Mouse (Mus musculus): ENCODE data around the gene Psma1.

The Psma1 gene

GRCm38 (mm10) chr7:114275372-114276004 lies 430 bp downstream of the Psma1 start:
- DNase-seq (ENCODE audit: low spot score), result no peak

- no peak for DNase-seq (ENCODE audit: low spot score)
Measured at GRCm38 (mm10) chr7:114268446-114268845, 7.5 kb downstream of the Psma1 start.

DNA sequence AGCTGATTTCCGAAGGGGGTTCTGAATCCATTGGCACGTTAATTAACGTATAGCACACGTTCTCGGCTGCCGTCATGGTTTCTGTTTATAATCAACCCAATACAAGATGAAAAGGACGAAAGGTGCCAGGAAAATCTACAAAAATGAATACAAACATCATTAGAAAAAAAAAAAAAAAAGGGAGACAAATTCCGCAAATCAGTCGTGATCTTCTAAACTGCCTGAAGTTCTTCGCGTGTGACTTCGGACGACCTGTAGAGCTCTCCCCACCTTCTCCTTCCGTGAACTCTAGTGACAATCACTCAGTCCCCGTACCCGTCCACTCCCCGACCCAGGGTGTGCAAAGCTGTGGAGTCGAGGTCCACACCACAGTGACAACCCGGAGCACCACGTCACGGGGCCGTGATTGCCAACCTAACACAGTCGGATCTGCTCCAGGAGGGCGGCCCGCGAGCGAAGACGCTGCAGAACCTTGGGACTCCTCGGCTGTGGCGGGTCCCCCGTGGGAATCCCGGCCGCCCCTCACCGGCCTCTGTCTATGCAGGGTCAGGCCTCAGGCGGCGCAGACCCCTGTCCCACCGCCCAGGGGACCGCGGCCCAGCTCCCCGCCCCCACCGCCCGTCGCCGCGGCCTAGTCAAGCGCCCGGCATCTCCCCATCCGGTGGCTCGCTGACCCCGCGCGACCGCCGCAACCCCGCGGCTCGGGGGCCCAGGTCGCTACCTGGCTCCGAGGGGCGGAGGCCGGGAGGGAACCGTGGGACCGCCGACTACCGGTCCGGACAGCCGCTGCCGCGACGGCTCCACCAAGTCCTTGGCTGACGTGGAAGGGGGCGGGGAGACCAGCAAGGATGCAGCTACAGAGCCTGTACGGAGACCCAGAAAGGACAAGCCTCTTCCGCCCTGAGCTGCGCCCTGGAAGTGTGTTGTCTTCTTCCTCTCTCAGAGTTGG lies 21.8 kb downstream of the Psma1 start, which contains the start of gene Copb1:
Gene Copb1 (minus strand): TSS at position 827 of the 949 bp plus-strand sequence.
- DNase-seq (ENCODE audit: low spot score), result peak; percentile 95

DNA sequence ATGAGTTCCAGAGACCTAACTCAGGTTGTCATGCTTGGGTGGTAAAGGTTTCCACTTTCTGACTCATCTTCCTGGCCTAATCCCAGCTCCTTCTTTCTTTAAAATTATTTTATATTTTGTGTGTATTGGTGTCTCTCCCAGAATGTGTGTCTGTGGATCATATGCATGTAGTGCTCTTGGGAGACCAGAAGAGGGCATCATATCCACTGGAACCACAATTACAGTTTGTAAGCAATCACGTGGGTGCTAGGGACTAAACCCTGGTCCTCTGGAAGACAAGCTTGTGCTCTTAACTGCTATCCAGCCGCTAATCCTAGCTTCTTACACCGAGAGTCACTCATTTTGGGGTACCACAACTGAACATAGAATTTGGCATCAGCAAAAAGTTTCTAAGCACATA lies 24.2 kb downstream of the Psma1 start:
- no peak for DNase-seq (ENCODE audit: low spot score)

DNA sequence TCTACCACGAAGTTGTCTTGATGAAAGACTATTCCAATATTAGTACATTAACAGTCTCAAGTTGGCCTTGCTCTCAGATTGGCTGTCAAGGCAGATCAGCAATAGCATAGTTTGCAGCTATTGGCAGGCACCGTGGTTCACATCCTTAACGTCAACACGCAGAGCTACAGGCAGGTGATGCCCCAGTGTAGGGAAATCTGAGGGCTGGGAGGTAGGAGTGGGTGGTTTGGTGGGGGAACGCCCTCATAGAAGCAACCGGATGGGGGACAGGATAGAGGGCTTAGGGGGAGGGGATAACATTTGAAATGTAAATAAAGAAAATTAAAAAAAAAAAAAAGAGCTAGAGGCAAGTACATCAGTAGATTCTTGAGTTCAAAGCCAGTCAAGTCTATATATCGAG lies 41.9 kb downstream of the Psma1 start:
- DNase-seq (ENCODE audit: low spot score), result no peak

GRCm38 (mm10) chr7:114232982-114233381 lies 42.9 kb downstream of the Psma1 start:
- no peak for DNase-seq (ENCODE audit: low spot score)

DNA sequence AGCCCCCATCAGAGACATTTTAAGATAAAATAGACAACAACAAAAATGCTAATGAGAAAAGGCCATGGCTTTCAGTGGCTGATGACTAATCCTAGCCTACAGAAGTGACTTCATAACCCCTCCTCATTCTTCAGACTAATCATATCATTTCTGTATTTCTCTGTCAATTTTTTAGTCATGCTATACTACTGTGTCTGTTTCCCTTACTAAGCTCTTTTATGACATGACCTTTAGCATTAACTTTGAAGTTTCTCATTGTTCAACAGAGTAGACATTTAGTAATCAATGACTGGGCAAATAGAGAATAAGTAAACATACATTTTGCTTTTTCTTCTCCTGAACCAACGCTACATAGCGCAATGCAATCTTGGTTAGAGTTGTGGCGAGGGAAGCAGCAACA lies 44.1 kb downstream of the Psma1 start:
- DNase-seq (ENCODE audit: low spot score), result no peak

DNA sequence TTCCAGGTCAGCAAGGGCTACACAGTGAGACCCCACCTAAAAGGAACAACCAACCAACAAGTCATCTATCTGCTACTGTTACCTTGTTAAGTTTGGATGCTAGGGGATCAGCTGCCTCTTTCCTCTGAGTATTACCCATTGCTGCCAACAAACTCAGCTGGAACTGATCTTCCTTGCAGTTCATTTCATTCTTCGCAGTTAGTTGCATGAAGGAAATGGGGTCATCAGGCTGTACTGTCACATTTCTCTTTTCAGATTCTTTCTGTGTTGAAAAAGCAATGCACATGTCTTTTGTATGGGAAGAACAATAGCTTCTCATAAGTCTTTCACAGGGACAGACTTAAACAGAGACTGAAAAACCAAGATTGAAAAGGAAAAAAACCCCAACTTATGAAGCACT lies 49.4 kb downstream of the Psma1 start:
- DNase-seq (ENCODE audit: low spot score), result no peak

DNA sequence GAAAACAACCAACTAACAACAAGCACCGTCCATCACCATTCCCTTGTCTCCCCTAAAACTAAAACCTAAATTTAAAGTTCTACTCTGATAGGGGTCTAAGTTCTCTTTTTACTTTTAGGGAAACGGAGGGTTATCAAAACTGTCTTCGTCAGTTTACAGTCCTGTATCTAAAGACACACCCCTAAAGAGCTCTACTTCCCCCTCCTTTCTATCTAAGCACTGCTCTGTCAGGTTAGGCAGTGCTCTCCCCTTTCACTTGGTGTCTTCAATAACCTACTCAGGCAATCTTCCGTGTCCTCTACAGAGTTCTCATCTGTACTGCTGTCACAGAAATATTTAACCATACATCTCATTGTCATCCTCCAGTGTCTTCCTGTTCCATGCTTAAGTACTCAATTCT lies 55.5 kb downstream of the Psma1 start:
- no peak for DNase-seq (ENCODE audit: low spot score)

- DNase-seq (ENCODE audit: low spot score), result no peak
Measured at GRCm38 (mm10) chr7:114216908-114217307, 59.0 kb downstream of the Psma1 start.

Measured in urinary bladder, postnatal 14 days (tissue).